11 mouse cellular contexts compared by ENCODE assay signal in genomic region chr4:13126832-13127700, GRCm38 (mm10).
DNase-seq lines count a peak whose midpoint lies in the region; ATAC-seq lines count a peak whose summit lies in the region.
"Had no signal": no experiment of that assay in that cellular context is flagged by ENCODE, and none has a peak within 500 bp of the region (broad histone marks: within the 10 kb centered on the region; RNA-seq: fewer than 3 reads in every experiment).

No protein-coding gene starts in this region.

- DNase-seq in heart, adult 9 months (ENCODE audit: low spot score in 2 of 2) = peak; percentile 8 to 28
- no peak for DNase-seq in heart, postnatal 25 days (ENCODE audit: low spot score)
- peak; percentile 66 for DNase-seq in adipocyte (ENCODE audit: low spot score)
- DNase-seq in brain, adult 2 months (ENCODE audit: low read depth, low spot score) = peak; percentile 15
- peak; percentile 53 for DNase-seq in lung, postnatal 36 days
- DNase-seq in spleen, adult 18-20 months = no peak
- DNase-seq: embryo, embryonic 11 days; kidney, adult 11 months; right cerebral cortex, postnatal 4 days had no signal

- no peak for ATAC-seq in megakaryocyte-erythroid progenitor cell, adult 5-6 weeks (replicated peaks; ENCODE audit: low FRiP score, low TSS enrichment, poor library complexity, severe bottlenecking)
- ATAC-seq: midbrain, embryonic 15.5 days had no signal

- intact Hi-C loops in heart, postnatal 25 days (cut with DNase I) = no loop called here

Comparison
In these comparisons a context has a peak if more than half of its experiments do, and no peak if none do; other contexts are left out.
1. DNase-seq: peak in heart, adult 9 months (2 of 2), adipocyte (single experiment), brain, adult 2 months (single experiment) and lung, postnatal 36 days (single experiment); none in heart, postnatal 25 days (single experiment) and spleen, adult 18-20 months (0 of 2).